Mouse (Mus musculus) left cerebral cortex, postnatal 10 days (tissue): ENCODE data around the gene Lurap1. TPM values are rescaled to one million over a fixed set of nuclear protein-coding genes. Genes with fewer than 3 reads are reported as not detected.
A peak's percentile ranks its signal among the peaks of the same experiment; 100 is the strongest.

Experiments used
- DNase-seq, 2 experiments: peaks; one replicate each; pipeline ENCODE4 v3.0.0; 2021 to 2022; ENCODE audit warnings: low spot score in 2 of 2, mixed read lengths in 1 of 2; ENCODE audit errors: extremely low spot score in 1 of 2
- intact Hi-C: fragments of 180-260 bp; cut with DNase I; formaldehyde crosslinking; loops from one replicate; pipeline ENCODE4 v1.15.1; 2025
- total RNA-seq, 2 experiments: library from RNA; stranded (reverse); gene quantifications; 2 replicates each; pipeline ENCODE4 v1.2.3; 2021

Gene Lurap1
- 10 to 100 TPM; 26.8 to 31.2 TPM for total RNA-seq

DNA sequence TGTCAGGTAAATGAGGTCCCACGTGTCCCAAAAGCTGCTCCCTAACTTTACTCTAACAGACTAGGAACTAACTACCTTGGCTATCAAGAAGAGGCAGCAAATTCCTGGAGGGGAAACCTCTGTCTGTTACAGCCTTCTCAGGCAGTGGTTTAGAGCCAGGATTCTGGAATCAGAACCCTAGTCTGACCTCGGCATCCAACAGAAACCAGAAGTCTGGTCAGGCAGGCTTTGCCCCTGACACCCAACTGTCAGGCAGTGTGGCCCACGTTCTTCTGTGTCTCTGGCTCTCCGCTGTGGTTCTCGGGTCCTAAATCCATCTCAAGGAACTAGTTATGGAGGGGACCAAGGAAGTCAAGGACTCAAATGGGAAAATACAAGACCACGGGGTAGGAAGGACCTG lies at the start of gene Lurap1:
TSS of gene Lurap1 (minus strand) at position 101 of the 400 bp plus-strand sequence.
- intact Hi-C loops = no loop called here
- DNase-seq = no peak

DNA sequence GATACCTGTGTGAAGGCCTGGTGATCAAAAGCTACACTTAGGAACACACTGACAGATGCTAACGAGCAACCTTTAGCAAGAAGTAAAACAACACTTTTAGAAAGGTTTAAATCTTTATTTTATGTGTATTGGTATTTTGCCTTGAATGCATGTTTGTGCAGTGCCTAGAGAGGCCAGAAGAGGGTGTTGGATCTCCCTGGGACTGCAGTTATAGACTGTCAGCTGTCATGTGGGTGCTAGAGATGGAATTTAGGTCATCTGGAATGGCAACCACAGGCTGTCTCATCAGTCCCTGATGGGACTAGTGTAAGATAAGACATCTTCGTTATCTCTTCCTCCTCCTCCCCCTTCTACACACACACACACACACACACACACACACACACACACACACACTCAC lies 47.3 kb upstream of the Lurap1 start:
- intact Hi-C loops = no loop called here
- DNase-seq = no peak

DNA sequence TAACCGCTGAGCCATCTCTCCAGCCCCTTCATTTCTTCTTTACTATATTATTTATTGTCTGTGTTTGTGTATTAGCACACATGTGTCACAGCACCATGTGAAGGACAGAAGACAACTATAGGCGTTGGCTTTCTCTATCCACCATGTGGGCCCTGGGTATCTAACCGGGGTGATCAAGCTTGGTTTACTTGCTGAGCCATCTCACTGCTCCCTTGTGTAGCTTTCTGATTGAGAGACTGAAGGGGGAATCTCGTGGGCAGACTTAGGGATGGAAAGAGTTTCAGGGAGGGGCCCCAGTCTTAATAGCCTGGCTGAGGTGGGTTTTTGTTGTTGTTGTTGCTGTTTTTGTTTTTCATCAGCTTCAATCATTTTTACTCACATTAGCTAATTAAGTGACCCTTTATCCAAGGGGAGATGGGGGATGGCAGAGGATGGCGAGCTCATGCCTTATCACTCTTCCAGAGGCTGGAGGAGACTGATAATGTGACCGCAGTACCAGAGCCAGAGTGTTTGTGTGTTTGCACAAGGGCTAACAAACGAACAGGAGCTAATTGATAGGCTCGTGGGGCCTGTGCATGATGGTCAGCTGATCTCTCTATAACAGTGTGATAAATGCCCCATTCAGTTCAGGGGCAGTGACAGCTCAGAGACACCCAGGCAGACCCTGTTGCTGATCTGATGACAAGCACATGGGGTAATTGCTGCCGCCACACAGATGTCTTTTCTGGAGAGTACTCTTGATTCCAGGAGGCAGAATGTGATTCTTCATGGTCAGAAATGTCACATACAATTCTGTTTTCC lies 42.6 kb upstream of the Lurap1 start:
- intact Hi-C loops = no loop called here

DNA sequence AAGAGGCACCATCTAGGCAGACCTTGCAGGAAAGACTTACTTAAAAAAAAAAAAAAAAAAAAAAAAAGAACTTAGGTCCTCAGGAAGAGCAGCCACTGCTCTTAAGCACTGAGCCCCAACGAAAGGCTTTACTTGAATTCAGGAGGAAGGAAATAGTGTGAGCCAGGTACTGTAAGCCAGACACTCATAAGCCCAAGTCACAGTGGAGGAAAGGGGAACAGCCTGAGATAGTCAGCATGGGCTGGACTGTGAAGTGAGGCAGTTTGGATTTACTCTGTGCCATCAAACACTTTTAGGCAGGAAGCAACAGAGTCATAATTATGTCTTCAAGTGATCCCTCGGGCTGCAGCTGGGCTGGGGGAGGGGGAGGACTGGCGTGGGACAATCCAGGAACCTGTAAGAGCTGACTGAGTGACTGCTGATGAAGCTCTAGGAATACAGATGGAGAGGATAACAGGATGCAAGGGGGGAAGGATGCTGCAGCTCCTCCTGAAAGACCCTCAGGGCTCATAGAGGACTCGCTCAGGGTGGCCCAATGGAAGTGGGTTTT lies 41.2 kb upstream of the Lurap1 start:
- intact Hi-C loops = no loop called here
- DNase-seq = peak in 1 of 2 experiments; percentile 76

More for the DNA sequence above, 42.6 kb upstream of the Lurap1 start:
- DNase-seq = no peak

DNA sequence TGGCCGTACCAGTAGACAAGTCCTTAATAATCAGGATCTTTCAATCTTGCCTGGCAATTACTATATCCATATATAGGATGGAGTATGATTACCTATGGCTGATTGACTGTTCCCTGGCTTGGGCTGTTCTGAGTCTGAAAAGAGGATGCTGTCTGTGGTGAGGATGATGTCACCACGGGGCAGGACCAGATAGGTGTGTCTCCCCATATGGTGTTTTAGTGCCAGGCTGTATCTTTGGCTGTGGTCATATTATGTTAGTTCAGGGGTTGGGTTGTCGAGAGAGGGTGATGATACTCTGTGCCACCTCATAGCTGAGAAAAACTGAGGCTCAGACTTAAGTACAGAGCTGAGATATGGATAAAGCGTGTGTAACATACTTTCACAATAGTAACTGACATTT lies 33.9 kb upstream of the Lurap1 start:
- no peak for DNase-seq
- intact Hi-C loops = no loop called here

DNA sequence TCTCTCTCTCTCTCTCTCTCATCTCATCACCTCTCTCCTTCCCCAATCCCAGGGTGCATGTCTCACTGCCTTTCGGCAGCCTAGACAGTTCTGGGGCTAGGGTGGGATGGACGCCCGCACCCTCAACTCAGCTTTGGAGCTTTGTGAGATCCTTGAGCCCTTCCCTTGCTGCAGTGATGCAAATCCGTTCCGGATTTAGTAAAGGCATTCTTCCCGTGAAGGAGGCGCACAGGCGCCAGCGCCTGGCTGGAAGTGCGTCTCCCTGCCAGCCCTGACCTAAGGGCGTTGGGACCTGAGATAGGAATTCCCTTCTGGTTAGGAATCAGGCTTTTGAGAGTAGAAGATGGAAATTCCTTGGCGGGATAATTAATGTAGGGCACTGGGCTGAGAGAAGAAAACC lies 31.6 kb upstream of the Lurap1 start:
- peak in 1 of 2 experiments; percentile 55 for DNase-seq
- intact Hi-C loops = no loop called here

DNA sequence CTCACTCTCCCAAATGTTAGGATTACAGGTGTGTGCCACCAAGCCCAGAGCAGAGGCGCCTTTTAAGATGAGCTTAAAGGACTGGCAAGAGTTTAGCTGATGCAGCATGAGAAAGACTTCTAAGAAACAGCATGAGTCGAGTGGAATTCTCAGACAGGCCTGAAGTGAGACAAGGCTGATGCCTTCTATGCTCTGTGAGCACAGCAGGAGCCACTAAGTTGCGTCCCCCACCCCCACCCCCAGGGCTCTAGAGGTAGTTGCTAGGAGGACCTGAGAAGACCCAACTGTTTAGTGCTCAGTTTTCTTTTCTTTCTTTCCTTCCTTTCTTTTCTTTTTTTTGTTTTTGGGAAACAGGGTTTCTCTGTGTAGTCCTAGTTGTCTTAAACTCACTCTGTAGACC lies 30.9 kb upstream of the Lurap1 start:
- DNase-seq = no peak
- intact Hi-C loops = no loop called here

DNA sequence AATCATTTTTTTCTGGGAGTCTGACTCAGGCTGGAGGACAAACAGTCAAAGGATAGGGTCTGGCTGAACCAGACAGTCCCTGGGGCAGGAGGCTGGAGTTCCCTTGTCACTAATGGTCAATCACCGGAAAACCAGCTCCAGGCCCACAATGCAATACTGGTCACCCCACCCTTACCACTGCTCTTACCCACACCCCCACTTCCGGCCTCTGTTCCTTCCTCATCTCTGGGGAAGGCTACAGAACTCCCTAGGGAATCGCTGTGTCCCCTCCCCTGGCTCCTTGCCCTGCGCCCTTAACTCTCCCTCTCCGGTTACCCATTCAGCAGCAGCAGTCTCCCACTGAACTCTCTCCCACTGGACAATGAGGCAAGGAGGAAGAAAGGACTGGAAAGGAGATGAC lies 26.0 kb upstream of the Lurap1 start:
- DNase-seq = peak in 1 of 2 experiments; percentile 86
- intact Hi-C loops = loop anchor here (5.0 to 10.0 kb wide), 2 partner anchors 45 to 228 kb away; partner anchors contain the start of gene Pik3r3

DNA sequence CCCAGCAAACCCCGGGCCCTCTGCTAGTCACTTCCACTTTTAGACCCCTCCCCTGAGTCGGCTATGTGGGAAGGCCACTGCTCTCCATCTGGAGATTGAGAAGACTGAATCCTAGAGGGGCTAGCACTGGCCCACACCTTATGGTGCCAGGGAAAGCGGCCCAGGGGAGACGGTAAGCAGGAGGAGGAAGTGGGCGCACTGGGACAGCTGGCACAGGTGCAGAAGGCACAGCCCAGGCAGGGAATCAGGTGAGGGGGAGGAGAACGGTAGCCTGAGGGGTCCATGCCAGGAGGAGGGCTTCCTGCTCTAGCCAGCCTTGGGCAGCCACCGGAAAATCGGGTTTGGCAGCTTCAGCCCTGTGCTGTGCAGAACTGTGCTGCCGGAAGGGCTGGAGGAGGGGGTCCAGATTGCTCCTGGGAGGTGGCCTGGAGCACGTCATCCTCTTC lies 25.4 kb upstream of the Lurap1 start:
- intact Hi-C loops = loop anchor here (5.0 to 10.0 kb wide), 2 partner anchors 46 to 228 kb away; partner anchors contain the start of gene Pik3r3
- DNase-seq = peak; percentile 76 to 89

DNA sequence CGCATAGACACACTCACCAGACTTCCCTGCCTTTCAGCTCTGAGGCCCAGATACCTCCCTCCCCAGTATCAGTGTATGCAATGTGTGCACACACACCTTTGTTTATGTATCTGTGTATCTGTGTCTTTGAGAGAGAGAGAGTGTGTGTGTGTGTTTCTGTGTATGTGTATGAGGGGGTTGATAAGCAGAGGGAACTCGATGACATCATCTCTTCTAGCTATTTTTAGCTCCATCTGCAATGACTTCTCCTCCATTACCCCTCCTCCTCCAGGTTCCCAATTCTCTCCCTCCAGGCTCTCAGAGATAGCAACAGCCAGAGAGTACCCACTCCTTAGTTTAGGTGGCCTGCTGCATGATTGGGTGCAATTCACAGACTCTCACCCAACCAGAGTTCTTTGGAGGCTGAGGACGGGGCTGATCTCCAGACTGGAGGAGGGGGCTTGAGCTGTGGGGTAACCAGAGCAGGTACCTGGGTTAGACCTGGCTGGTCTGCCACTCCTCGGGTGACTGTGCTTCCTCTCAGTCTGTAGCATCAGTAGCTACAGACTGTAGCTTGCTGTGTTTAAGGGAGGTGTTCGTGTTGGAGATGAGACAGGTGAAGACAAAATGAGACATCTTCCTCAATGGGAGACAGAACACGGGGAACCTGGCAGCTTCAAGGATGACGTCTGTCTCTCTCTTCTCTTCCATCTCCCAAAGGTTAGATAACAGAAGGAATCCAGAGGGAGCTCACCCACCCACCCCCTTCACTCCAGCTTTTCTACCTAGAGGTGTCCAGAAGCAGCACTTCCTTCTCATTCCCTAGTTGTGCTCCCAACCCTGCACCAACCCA lies 24.8 kb upstream of the Lurap1 start:
- DNase-seq = peak in 1 of 2 experiments; percentile 59
- intact Hi-C loops = loop anchor here (5.0 to 10.0 kb wide), 2 partner anchors 46 to 229 kb away; partner anchors contain the start of gene Pik3r3

DNA sequence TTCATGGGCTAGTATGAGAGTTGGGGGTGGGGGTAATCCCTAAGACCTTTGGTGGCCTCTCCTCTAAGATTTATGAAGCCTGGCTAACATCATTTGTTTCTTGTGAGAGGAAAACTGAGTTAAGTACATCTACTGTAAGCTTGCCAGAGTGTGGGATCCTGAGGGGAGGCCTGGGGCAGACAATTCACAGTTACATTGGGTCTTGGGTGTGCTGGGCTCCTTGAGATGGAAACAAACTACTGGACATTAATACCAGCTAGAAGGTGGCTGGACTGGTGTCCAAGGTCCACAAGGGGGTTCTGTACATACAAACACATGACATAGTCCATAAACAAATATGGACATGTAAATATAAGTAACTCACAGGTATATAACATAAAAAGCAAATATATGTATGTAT lies 24.0 kb upstream of the Lurap1 start:
- DNase-seq = no peak
- intact Hi-C loops = loop anchor here (5.0 to 10.0 kb wide), 2 partner anchors 47 to 230 kb away; partner anchors contain the start of gene Pik3r3

DNA sequence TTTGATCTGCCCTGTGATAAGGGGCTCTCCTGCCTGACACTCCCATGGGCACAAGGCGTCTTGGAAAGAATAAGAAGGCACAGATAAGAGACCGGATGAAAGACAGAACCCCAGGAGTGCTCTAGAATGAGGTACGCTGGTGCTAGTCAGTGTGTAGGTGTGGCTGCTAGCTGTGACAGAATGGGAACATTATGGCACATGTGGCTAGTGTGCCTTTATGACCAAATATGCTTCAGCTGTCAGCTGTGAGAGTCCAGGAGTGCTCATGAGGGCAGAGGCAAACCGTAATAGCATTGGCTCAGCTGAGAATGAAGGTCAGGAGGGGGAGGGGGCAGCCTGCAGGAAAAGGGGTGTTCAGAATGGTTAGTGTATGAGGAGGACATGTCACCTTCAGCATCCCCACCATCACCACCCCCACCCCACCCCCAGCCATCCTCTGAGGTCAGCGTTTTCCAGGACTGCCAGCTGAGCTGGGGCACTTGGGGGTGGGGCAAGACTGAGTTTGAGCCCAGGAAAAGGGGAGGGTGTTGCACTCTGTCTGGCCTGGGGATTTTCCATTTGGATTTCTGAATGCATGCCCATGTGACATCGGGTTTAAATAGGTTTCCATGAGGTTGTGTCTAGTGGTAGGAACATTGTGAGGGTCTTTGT lies 23.5 kb upstream of the Lurap1 start:
- DNase-seq = no peak
- intact Hi-C loops = loop anchor here (5.0 to 10.0 kb wide), 2 partner anchors 48 to 230 kb away; partner anchors contain the start of gene Pik3r3

DNA sequence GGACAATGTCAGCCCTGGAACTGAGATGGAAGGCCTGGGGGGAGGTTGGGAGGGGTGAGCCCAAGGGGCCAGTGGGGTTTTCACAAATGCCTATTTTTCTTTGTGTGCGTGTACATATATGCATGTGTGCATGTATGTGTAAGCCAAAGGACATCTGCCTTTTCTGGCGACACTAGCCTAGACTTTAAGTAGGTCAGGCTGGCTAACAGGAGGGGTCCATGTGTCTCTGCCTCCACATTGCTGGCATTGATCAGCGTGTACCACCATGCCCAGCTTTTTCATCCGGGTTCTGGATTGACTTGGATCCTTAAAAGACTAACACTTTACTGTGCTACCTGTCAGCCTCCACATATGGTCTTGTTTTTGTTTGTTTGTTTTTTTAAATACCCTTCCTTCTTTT lies 22.6 kb upstream of the Lurap1 start:
- DNase-seq = no peak
- intact Hi-C loops = loop anchor here (10.0 kb wide), 1 partner anchor 231 kb away; no protein-coding TSS in a partner anchor

DNA sequence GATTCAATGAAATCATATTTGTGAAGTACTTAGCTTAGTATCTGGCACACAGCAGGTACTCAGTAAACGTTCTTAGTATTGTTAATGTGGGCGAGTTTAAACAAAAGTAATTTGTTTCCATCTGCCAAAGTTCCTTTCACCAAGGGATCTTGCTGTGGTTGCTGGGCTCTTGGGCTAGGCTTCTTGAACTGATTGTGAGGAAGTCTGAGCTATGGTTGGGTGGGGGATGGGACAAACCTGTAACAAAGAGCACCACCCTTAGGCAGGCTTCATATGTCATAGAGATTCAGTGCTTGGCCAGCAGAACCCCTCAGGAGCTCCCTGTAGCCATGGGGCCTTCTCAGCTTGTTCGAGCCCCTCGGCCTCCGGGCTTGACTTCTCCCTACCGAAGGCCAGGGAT lies 21.9 kb upstream of the Lurap1 start, which contains the start of the genes 1700042G07Rik and Gm49337:
TSS of gene 1700042G07Rik (plus strand) at position 301 of the 400 bp plus-strand sequence.
TSS of gene Gm49337 (plus strand) at position 313 of the 400 bp plus-strand sequence.
- no peak for DNase-seq
- intact Hi-C loops = loop anchor here (10.0 kb wide), 1 partner anchor 232 kb away; no protein-coding TSS in a partner anchor

DNA sequence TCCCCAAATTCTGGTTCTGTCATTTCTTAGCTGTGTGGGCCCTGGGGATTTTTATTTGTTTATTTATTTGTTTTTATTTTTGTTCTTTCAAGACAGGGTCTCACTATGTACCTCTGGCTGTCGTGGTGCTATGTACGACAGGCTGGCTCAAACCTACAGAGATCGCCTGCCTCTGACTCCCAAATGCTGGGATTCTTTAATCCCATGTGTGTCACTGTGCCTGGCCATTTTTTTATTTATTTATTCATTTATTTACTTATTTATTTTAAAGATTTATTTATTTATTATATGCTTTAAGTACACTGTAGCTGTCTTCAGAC lies 18.2 kb upstream of the Lurap1 start:
- no peak for DNase-seq
- intact Hi-C loops = loop anchor here (10.0 kb wide), 1 partner anchor 135 kb away; no protein-coding TSS in a partner anchor

DNA sequence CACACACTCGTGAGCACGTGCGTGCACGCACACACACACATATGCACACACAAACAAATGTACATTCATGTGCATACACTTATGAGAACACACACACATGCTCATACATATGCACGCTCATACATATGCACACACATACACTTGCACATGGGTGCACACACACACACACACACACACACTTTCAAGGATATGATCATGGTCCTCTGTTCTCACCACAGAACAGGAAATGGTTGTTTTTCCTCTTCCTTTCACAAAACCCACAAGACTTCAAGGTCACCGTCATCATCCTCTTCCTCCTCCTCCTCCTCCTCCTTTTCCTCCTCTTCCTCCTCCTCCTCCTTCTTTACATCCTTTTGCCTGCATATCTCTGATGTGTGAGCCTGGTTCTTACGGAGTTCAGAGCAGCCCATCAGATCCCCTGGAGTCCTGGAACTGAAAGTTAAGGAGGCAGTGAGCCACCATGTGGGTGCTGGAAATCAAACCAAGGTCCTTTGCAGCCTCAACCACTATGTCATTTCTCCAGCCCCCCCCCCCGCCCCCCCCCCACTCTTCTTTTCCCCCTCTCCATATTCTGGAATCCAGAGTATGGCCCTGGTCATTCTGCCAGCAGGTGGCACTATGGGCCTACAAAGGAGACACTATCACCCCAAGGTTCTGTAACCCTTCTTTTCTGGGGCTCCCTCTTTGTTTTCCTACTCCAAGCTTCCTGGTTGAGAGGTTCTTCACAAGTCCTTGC lies 17.6 kb upstream of the Lurap1 start:
- intact Hi-C loops = loop anchor here (10.0 kb wide), 1 partner anchor 136 kb away; no protein-coding TSS in a partner anchor
- DNase-seq = peak; percentile 62 to 87

DNA sequence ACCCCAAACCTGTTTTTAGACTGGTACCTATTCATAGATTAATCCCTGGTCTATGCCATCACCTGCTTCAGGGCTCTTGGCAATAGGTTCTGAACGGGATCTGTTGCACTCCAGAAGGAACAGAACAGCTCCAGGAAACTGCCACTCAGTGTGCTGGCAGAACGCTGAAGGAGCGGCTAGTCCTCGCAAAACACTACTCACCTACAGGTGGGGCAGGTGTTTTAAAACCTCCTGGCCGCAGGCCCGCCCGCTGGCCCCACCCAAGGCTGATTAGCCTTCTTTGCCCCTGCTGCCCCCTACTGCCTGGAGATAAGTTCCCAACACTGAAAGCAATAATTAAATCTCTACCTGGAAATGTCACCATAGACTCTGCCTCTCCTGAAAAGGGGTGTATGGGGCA lies 16.3 kb upstream of the Lurap1 start, which contains the start of gene Tspan1:
TSS of gene Tspan1 (minus strand) at position 198 of the 400 bp plus-strand sequence.
- intact Hi-C loops = loop anchor here (10.0 kb wide), 1 partner anchor 137 kb away; no protein-coding TSS in a partner anchor
- DNase-seq = no peak
